ENCODE assay signal across 21 mouse cellular contexts in genomic region chr11:60309875-60310274, GRCm38 (mm10). TPM values are rescaled to one million over a fixed set of nuclear protein-coding genes. Genes with fewer than 3 reads are reported as not detected.
DNase-seq lines count a peak whose midpoint lies in the region; ATAC-seq and TF ChIP-seq lines count a peak whose summit lies in the region.
"Had no signal": no experiment of that assay in that cellular context is flagged by ENCODE, and none has a peak within 500 bp of the region (broad histone marks: within the 10 kb centered on the region; RNA-seq: fewer than 3 reads in every experiment).

No protein-coding gene starts in this region.

- no peaks in the 10 kb centered on the region for H3K36me3 ChIP-seq in hindbrain, embryonic 10.5 days
- no peaks in the 10 kb centered on the region for H3K36me3 ChIP-seq in hindbrain, postnatal 0 days (ENCODE audit: insufficient read depth, low read length)
- no peaks in the 10 kb centered on the region for H3K36me3 ChIP-seq in liver, postnatal 0 days (replicated peaks; ENCODE audit: insufficient read depth, low read length)
- H3K36me3 ChIP-seq in neural tube, embryonic 13.5 days, result no peaks in the 10 kb centered on the region
- H3K36me3 ChIP-seq in stomach, postnatal 0 days (ENCODE audit: control insufficient read depth, insufficient read depth, low read length), result no peaks in the 10 kb centered on the region
- H3K36me3 ChIP-seq: midbrain, embryonic 12.5 days had no signal

- no peak overlapping the region for H3K4me2 ChIP-seq in hindbrain, postnatal 0 days (ENCODE audit: low read depth, low read length)
- H3K4me2 ChIP-seq in liver, postnatal 0 days (ENCODE audit: low read depth, low read length), result no peak overlapping the region
- H3K4me2 ChIP-seq in neural tube, embryonic 13.5 days, result no peak overlapping the region
- H3K4me2 ChIP-seq in stomach, postnatal 0 days (replicated peaks; ENCODE audit: low read depth), result no peak overlapping the region

- no peaks in the 10 kb centered on the region for H3K27me3 ChIP-seq in hindbrain, embryonic 10.5 days (ENCODE audit: insufficient read depth, poor library complexity, severe bottlenecking)
- H3K27me3 ChIP-seq in hindbrain, postnatal 0 days (ENCODE audit: insufficient read depth, low read length), result no peaks in the 10 kb centered on the region
- H3K27me3 ChIP-seq in liver, postnatal 0 days (ENCODE audit: insufficient read depth, low read length), result no peaks in the 10 kb centered on the region
- H3K27me3 ChIP-seq in neural tube, embryonic 13.5 days, result no peaks in the 10 kb centered on the region
- no peaks in the 10 kb centered on the region for H3K27me3 ChIP-seq in stomach, postnatal 0 days (ENCODE audit: control insufficient read depth, insufficient read depth, low read length)
- H3K27me3 ChIP-seq: midbrain, embryonic 12.5 days had no signal

- no peak for ATAC-seq in hindbrain, postnatal 0 days
- ATAC-seq in liver, postnatal 0 days, result no peak
- no peak for ATAC-seq in neural tube, embryonic 13.5 days (ENCODE audit: low read depth)
- ATAC-seq in stomach, postnatal 0 days (ENCODE audit: low FRiP score, low TSS enrichment), result 0 out of 2 replicates have a peak, but pooled peaks have one; percentile 48
- ATAC-seq: forebrain, embryonic 14.5 days had no signal

- no peak overlapping the region for H3K9ac ChIP-seq in hindbrain, postnatal 0 days (replicated peaks; ENCODE audit: low read length)
- H3K9ac ChIP-seq in liver, postnatal 0 days (replicated peaks), result no peak overlapping the region
- H3K9ac ChIP-seq in neural tube, embryonic 13.5 days, result no peak overlapping the region
- H3K9ac ChIP-seq in stomach, postnatal 0 days (ENCODE audit: low read length), result no peak overlapping the region
- H3K9ac ChIP-seq: midbrain, embryonic 12.5 days had no signal

- TF ChIP-seq EP300 in liver, postnatal 0 days (IDR thresholded peaks at IDR 0.05; ENCODE audit: low read depth), result no peak
- TF ChIP-seq EP300 in stomach, postnatal 0 days (optimal IDR thresholded peaks at IDR 0.05), result no peak

- peak overlapping the region; percentile 59; the same call in 1 of the 2 replicates for H3K27ac ChIP-seq in hindbrain, embryonic 10.5 days
- H3K27ac ChIP-seq in hindbrain, postnatal 0 days, result no peak overlapping the region
- no peak overlapping the region for H3K27ac ChIP-seq in liver, postnatal 0 days (ENCODE audit: low read depth)
- peak overlapping the region; percentile 70 for H3K27ac ChIP-seq in neural tube, embryonic 13.5 days (replicated peaks)
- H3K27ac ChIP-seq in stomach, postnatal 0 days (replicated peaks), result no peak overlapping the region

- TF ChIP-seq CTCF in hindbrain, postnatal 0 days (IDR thresholded peaks at IDR 0.05; ENCODE audit: low read depth), result no peak
- no peak for TF ChIP-seq CTCF in liver, postnatal 0 days (IDR thresholded peaks at IDR 0.05; ENCODE audit: low read depth)
- TF ChIP-seq CTCF in stomach, postnatal 0 days (IDR thresholded peaks at IDR 0.05; ENCODE audit: low read depth), result no peak

- no peak for DNase-seq in hindbrain, embryonic 10.5 days (ENCODE audit: low spot score)
- no peak for DNase-seq in hindbrain, postnatal 0 days (ENCODE audit: low spot score)
- DNase-seq in liver, result peak; percentile 35
- no peak for DNase-seq in liver, postnatal 0 days
- no peak for DNase-seq in neural tube, embryonic 10.5 days (ENCODE audit: extremely low spot score, low spot score)
- DNase-seq in stomach, postnatal 0 days (ENCODE audit: low spot score), result peak; percentile 12
- DNase-seq in thymus, postnatal 36 days, result no peak
- DNase-seq: adrenal gland, postnatal 10 days; cerebellum, adult 18-20 months; cerebellum, postnatal 36 days; heart, adult 18-20 months; heart, postnatal 10 days; kidney, adult 8-10 months; lung, postnatal 4 days; right cerebral cortex, postnatal 14 days; thymus, postnatal 25 days had no signal

- H3K9me3 ChIP-seq in hindbrain, embryonic 10.5 days, result no peaks in the 10 kb centered on the region
- no peaks in the 10 kb centered on the region for H3K9me3 ChIP-seq in hindbrain, postnatal 0 days (ENCODE audit: low read length)
- H3K9me3 ChIP-seq in liver, postnatal 0 days (ENCODE audit: low read length), result no peaks in the 10 kb centered on the region
- no peaks in the 10 kb centered on the region for H3K9me3 ChIP-seq in neural tube, embryonic 13.5 days
- H3K9me3 ChIP-seq in stomach, postnatal 0 days (ENCODE audit: control insufficient read depth, low read length), result no peaks in the 10 kb centered on the region
- H3K9me3 ChIP-seq: midbrain, embryonic 12.5 days had no signal

- H3K4me1 ChIP-seq in hindbrain, embryonic 10.5 days (replicated peaks), result peaks cover 32% of the 10 kb centered on the region
- peaks cover 27% of the 10 kb centered on the region for H3K4me1 ChIP-seq in hindbrain, postnatal 0 days (ENCODE audit: insufficient read depth, low read length)
- H3K4me1 ChIP-seq in liver, postnatal 0 days (ENCODE audit: insufficient read depth), result peaks cover 20% of the 10 kb centered on the region
- peaks cover 61% of the 10 kb centered on the region for H3K4me1 ChIP-seq in neural tube, embryonic 13.5 days (replicated peaks)
- peaks cover 9% of the 10 kb centered on the region for H3K4me1 ChIP-seq in stomach, postnatal 0 days (replicated peaks; ENCODE audit: control insufficient read depth, insufficient read depth)

- no peak overlapping the region for H3K4me3 ChIP-seq in hindbrain, embryonic 10.5 days
- no peak overlapping the region for H3K4me3 ChIP-seq in hindbrain, postnatal 0 days (ENCODE audit: low read length)
- no peak overlapping the region for H3K4me3 ChIP-seq in liver, postnatal 0 days (ENCODE audit: low read depth, low read length)
- H3K4me3 ChIP-seq in neural tube, embryonic 13.5 days, result no peak overlapping the region
- H3K4me3 ChIP-seq in stomach, postnatal 0 days (ENCODE audit: low read depth, low read length), result no peak overlapping the region
- H3K4me3 ChIP-seq: erythroblast, embryonic 14.5 days; midbrain, embryonic 12.5 days had no signal

RNA-seq across cellular contexts. Expression of gene Tom1l2, which starts 42.8 kb away (rescaled TPM):
- 21.6 and 30.7 TPM in 2 replicates for polyA plus RNA-seq in hindbrain, embryonic 10.5 days (2016; fragmentation: Nextera tagmentation; extraction: Ambion mirVana)
- 109 and 124 TPM in 2 replicates for total RNA-seq in hindbrain, postnatal 0 days (2014; rRNA removed)
- polyA plus RNA-seq in hindbrain, postnatal 0 days (2015; fragmentation: Nextera tagmentation; extraction: Ambion mirVana), result 44.7 and 48.2 TPM in 2 replicates
- 3.0 and 3.6 TPM in 2 replicates for polyA plus RNA-seq in liver, postnatal 0 days (2015; fragmentation: Nextera tagmentation; extraction: Ambion mirVana)
- 52.8 and 61.4 TPM in 2 replicates for polyA plus RNA-seq in neural tube, embryonic 13.5 days (2015; fragmentation: Nextera tagmentation; extraction: Ambion mirVana)
- 15.9 and 19.4 TPM in 2 replicates for polyA plus RNA-seq in stomach, postnatal 0 days (2015; fragmentation: Nextera tagmentation; extraction: Ambion mirVana)

RNA-seq across cellular contexts. Expression of gene Drc3, which starts 43.3 kb away (rescaled TPM):
- 2.8 and 6.0 TPM in 2 replicates for polyA plus RNA-seq in hindbrain, embryonic 10.5 days (2016; fragmentation: Nextera tagmentation; extraction: Ambion mirVana)
- total RNA-seq in hindbrain, postnatal 0 days (2014; rRNA removed), result 8.4 and 12.4 TPM in 2 replicates
- polyA plus RNA-seq in hindbrain, postnatal 0 days (2015; fragmentation: Nextera tagmentation; extraction: Ambion mirVana), result 6.8 and 7.9 TPM in 2 replicates
- polyA plus RNA-seq in liver, postnatal 0 days (2015; fragmentation: Nextera tagmentation; extraction: Ambion mirVana), result 0.54 and 0.56 TPM in 2 replicates
- polyA plus RNA-seq in neural tube, embryonic 13.5 days (2015; fragmentation: Nextera tagmentation; extraction: Ambion mirVana), result 3.8 TPM in 2 replicates
- polyA plus RNA-seq in stomach, postnatal 0 days (2015; fragmentation: Nextera tagmentation; extraction: Ambion mirVana), result 0.69 and 0.93 TPM in 2 replicates
- polyA plus RNA-seq: C2C12; erythroblast, embryonic 14.5 days had no signal

Comparison
In these comparisons a context has a peak if more than half of its experiments do, and no peak if none do; other contexts are left out.
1. DNase-seq: peak in liver (single experiment) and stomach, postnatal 0 days (single experiment); none in hindbrain, embryonic 10.5 days (single experiment), hindbrain, postnatal 0 days (single experiment), liver, postnatal 0 days (single experiment), neural tube, embryonic 10.5 days (single experiment) and thymus, postnatal 36 days (0 of 2).
2. H3K27ac ChIP-seq: peak in hindbrain, embryonic 10.5 days (single experiment) and neural tube, embryonic 13.5 days (single experiment); none in hindbrain, postnatal 0 days (single experiment), liver, postnatal 0 days (single experiment) and stomach, postnatal 0 days (single experiment).